Mouse (Mus musculus): ENCODE measurements around the gene Ceacam1. TPM values are rescaled to one million over a fixed set of nuclear protein-coding genes. Genes with fewer than 3 reads are reported as not detected.

Ceacam1 gene
- polyA plus RNA-seq, 1 experiment from 2014 or later = 92.6 TPM

DNA sequence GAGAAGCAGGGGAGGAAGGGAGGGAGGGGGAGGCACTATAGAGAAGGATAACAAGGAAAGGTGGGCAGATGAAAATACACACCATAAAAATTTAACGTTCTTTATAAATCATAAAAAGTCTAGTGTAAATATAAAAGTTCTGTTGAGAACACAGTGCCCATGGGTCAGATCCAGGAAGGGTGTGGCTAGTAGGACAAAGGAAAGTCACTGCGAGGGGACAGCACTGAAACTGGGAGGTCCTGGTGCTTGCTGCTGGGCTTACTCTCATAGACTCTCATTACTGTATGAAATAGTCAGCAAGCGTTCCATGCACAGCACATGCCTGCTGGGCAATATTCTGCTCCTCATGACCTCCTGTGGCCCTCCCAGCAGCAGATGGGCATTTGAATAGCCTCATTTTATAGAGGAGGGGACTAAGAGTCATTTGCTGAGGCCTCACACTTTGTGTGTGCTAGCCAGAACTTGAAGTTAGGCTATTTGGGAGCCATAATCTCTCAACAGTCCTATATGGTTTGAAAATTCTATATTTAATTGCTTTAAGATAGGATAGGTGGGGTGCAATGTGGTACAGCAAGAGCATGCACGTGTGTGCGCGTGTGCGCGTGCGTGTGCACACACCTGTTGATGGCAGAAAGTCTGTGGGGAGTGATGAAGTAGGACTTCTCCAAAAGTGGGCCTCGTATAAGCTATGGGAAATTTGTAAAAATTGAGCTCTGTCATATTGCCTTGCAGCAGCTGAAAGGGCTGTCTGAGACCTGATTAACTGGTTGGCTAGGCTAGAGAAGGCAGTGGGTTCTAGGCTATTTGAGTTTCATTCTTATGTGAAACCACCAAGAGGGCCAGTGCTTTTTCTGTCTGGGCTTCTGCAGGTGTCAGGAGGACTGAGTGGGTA, 42.5 kb downstream of the Ceacam1 start:
- peaks cover 10% of the 10 kb centered on the region; the same call in 1 of the 2 replicates for H3K4me1 ChIP-seq (replicated peaks; ENCODE audit: control insufficient read depth, insufficient read depth, low read length)
- ATAC-seq = no peak

DNA sequence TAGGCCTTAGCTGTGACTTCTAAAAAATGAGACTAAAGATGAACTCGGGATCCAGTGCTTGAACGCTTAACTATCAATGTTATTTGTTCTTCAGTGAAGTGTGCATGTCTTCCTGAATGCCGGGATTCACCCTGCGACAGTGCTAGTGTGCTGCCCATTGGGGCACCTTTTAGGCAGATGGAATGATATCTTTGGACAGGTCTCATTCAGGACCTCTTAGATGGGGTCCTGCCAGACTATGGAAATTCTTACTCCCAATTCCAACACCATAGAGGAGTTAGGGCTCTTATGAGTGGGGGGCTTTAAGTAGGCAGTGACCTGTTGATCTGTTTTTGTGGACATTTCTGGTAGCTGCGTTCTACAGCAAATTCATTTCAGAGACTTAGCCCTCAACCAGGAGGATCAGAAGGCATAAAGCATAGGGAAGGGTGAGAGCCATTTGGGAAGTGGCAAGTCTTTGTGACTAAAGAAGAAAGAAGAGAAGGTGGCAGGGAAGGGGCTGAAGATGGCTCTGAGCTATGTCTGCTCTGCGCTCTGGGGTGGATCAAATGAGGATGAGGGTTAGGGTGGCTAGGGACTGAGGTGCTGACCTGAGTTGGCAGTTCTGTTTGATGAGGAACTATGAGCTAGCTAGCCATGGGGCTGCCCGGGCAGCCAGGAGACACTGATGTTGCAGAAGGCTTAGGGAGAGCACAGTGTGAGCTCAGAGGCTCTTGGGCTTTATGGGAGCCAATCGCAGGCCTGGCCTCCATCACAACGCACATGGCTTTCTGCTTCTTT, 43.4 kb downstream of the Ceacam1 start:
- Histone ChIP-seq H3K27ac (ENCODE audit: low read depth, low read length) (peak overlapping the region; percentile 75), H3K4me3 (ENCODE audit: low read depth, low read length) (no peak overlapping the region), H3K36me3 (ENCODE audit: control insufficient read depth, insufficient read depth) (no peaks in the 10 kb centered on the region), H3K27me3 (replicated peaks; ENCODE audit: control insufficient read depth, insufficient read depth, low read length) (no peaks in the 10 kb centered on the region), H3K9me3 (ENCODE audit: control insufficient read depth) (no peaks in the 10 kb centered on the region), H3K4me1 (replicated peaks; ENCODE audit: control insufficient read depth, insufficient read depth, low read length) (peaks cover 10% of the 10 kb centered on the region; the same call in 1 of the 2 replicates), H3K4me2 (replicated peaks; ENCODE audit: low read depth) (no peak overlapping the region), H3K9ac (ENCODE audit: low read depth, low read length) (no peak overlapping the region)
- ATAC-seq = no peak
- 85% methylated on average over 9 of the region's 9 CpGs for WGBS
- no peak for TF ChIP-seq CTCF (IDR thresholded peaks at IDR 0.05; ENCODE audit: low read depth)

More for the DNA sequence above, 42.5 kb downstream of the Ceacam1 start:
- WGBS = 73% methylated on average over 10 of the region's 10 CpGs
- H3K36me3 ChIP-seq (ENCODE audit: control insufficient read depth, insufficient read depth) = no peaks in the 10 kb centered on the region
- H3K9me3 ChIP-seq (ENCODE audit: control insufficient read depth) = no peaks in the 10 kb centered on the region
- H3K4me2 ChIP-seq (replicated peaks; ENCODE audit: low read depth) = no peak overlapping the region
- TF ChIP-seq CTCF (IDR thresholded peaks at IDR 0.05; ENCODE audit: low read depth) = no peak
- peak overlapping the region; percentile 75 for H3K27ac ChIP-seq (ENCODE audit: low read depth, low read length)
- no peak overlapping the region for H3K4me3 ChIP-seq (ENCODE audit: low read depth, low read length)
- H3K9ac ChIP-seq (ENCODE audit: low read depth, low read length) = no peak overlapping the region
- H3K27me3 ChIP-seq (replicated peaks; ENCODE audit: control insufficient read depth, insufficient read depth, low read length) = no peaks in the 10 kb centered on the region

DNA sequence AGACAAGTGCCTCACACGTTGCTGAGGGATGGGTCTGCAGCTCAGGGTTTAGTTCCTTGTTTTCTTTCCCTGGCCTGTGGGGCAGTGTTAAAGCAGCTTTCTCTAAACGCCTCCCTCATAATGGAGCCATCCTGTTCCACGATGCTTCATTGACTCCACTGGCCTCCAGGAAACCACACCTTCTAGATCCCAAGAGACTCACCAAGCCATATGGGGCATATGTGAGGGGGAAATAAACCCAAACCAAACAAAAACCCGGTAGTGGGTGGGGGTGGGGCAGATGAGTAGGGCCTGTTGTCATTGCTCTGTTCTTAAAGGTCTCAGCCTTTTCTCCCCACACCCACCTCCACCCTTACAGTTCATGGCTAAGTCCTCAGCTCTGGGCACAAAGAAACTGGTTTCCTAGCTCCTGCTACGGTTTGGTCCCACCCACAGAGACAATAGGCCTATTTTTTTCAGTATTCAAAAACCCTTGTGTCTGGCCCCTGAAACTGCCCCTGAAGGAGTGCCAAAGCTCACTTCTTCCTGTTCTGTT, 44.3 kb downstream of the Ceacam1 start:
- peak; percentile 65 for ATAC-seq
- Histone ChIP-seq H3K4me2 (replicated peaks; ENCODE audit: low read depth) (no peak overlapping the region), H3K4me1 (replicated peaks; ENCODE audit: control insufficient read depth, insufficient read depth, low read length) (peaks cover 10% of the 10 kb centered on the region; the same call in 1 of the 2 replicates), H3K4me3 (ENCODE audit: low read depth, low read length) (no peak overlapping the region), H3K9me3 (ENCODE audit: control insufficient read depth) (no peaks in the 10 kb centered on the region), H3K36me3 (ENCODE audit: control insufficient read depth, insufficient read depth) (no peaks in the 10 kb centered on the region), H3K27ac (ENCODE audit: low read depth, low read length) (peak overlapping the region; percentile 75), H3K27me3 (replicated peaks; ENCODE audit: control insufficient read depth, insufficient read depth, low read length) (no peaks in the 10 kb centered on the region), H3K9ac (ENCODE audit: low read depth, low read length) (no peak overlapping the region)
- no peak for TF ChIP-seq CTCF (IDR thresholded peaks at IDR 0.05; ENCODE audit: low read depth)
- 3% methylated on average over 5 of the region's 5 CpGs for WGBS

DNA sequence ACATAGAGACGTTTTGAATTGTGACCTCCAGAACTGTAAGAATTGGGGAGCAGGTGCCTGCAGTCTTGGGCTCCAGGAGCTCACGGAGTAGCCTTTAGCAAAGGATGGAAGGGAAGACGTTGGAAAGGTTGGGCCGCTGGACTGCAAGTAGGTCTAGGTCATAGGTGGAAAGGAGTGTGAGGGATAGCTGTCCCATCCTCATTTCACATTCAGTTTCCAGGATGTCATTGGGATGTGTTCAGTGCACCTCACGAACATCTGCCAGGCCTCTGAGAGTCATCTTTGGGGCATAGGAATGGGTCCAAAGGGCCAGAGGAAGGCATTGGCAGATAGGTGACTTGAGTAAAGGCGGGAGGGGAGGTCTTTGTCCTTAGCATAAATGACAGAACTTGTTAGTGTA, 45.0 kb downstream of the Ceacam1 start:
- WGBS = 81% methylated on average over 6 of the region's 6 CpGs
- Histone ChIP-seq H3K27ac (ENCODE audit: low read depth, low read length) (peak overlapping the region; percentile 75), H3K4me2 (replicated peaks; ENCODE audit: low read depth) (no peak overlapping the region), H3K4me3 (ENCODE audit: low read depth, low read length) (no peak overlapping the region), H3K36me3 (ENCODE audit: control insufficient read depth, insufficient read depth) (no peaks in the 10 kb centered on the region), H3K9me3 (ENCODE audit: control insufficient read depth) (no peaks in the 10 kb centered on the region), H3K9ac (ENCODE audit: low read depth, low read length) (no peak overlapping the region), H3K27me3 (replicated peaks; ENCODE audit: control insufficient read depth, insufficient read depth, low read length) (no peaks in the 10 kb centered on the region), H3K4me1 (replicated peaks; ENCODE audit: control insufficient read depth, insufficient read depth, low read length) (peaks cover 10% of the 10 kb centered on the region; the same call in 1 of the 2 replicates)
- ATAC-seq = no peak
- TF ChIP-seq CTCF (IDR thresholded peaks at IDR 0.05; ENCODE audit: low read depth) = no peak

DNA sequence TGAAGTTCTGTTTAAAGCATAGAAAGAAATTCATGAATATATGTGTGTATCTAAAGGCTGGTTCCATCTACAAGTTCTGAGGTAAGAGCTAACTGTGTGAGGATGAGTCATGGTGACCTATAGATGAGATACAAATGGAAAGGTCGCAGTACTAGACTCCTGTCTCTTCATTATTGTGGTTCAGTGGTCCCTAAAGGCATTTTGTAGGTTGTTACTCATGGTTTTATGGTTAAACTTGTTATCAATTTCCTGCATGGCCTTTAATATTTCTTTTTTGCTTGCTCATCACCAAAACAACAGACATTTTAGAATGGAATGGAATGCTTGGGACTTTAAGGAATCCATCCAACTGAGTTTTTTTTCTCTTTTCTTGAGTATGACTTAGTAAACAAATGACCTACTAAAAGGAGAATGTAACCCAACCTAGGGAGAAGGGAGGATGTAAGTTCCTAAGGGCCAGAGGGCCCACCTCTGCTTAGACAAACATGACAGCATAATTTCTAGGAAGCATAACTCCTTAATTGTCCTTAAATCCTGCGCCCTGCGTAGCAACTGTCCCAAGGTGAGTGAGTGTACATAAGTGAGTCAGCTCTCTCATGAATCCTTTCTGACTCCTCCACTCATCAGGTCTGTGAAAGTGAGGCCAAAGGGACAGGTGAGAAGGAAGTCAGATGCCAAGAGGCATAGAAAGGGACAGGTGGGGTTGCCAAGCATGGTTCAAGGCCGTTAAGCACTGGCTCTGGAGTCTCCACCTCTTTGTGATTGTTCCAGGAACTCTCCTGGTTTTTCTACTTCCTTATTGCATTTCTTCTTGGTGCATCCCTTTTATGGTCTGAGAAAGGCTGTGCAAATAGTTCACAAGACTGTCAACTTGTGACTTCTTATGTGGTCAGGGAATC, 47.3 kb downstream of the Ceacam1 start:
- peak; percentile 93 for ATAC-seq
- peak overlapping the region; percentile 74 for H3K27ac ChIP-seq (ENCODE audit: low read depth, low read length)
- H3K4me2 ChIP-seq (replicated peaks; ENCODE audit: low read depth) = no peak overlapping the region
- H3K4me1 ChIP-seq (replicated peaks; ENCODE audit: control insufficient read depth, insufficient read depth, low read length) = peaks cover 10% of the 10 kb centered on the region; the same call in 1 of the 2 replicates
- no peak overlapping the region for H3K4me3 ChIP-seq (ENCODE audit: low read depth, low read length)
- H3K9me3 ChIP-seq (ENCODE audit: control insufficient read depth) = no peaks in the 10 kb centered on the region
- no peaks in the 10 kb centered on the region for H3K27me3 ChIP-seq (replicated peaks; ENCODE audit: control insufficient read depth, insufficient read depth, low read length)
- no peak overlapping the region for H3K9ac ChIP-seq (ENCODE audit: low read depth, low read length)
- H3K36me3 ChIP-seq (ENCODE audit: control insufficient read depth, insufficient read depth) = no peaks in the 10 kb centered on the region
- 48% methylated on average over 4 of the region's 4 CpGs for WGBS
- no peak for TF ChIP-seq CTCF (IDR thresholded peaks at IDR 0.05; ENCODE audit: low read depth)
